Mouse (Mus musculus) intestine, postnatal 0 days (tissue): ENCODE measurements around the gene F3. TPM values are rescaled to one million over a fixed set of nuclear protein-coding genes. Genes with fewer than 3 reads are reported as not detected.

Experiments used
- ATAC-seq: fragments of 200-750 bp; cut with Nextera tagmentation; 2 replicates; pipeline ENCODE4 v1.8.0; 2017; ENCODE audit warnings: mild to moderate bottlenecking, moderate TSS enrichment, moderate library complexity
- H3K27ac ChIP-seq: fragments of 300-500 bp; sonication (generic); 2 replicates; pipeline ENCODE4 v1.5.1; 2014; ENCODE audit warnings: mild to moderate bottlenecking, low read depth, low read length, moderate library complexity
- H3K27me3 ChIP-seq: fragments of 300-500 bp; sonication (generic); replicated peaks from 2 replicates; pipeline ENCODE4 v1.6.1; 2014; ENCODE audit warnings: low read length, mixed read lengths; ENCODE audit not compliant: control insufficient read depth, insufficient read depth
- H3K36me3 ChIP-seq: fragments of 300-500 bp; sonication (generic); 2 replicates; pipeline ENCODE4 v1.6.1; 2014; ENCODE audit warnings: mild to moderate bottlenecking, moderate library complexity; ENCODE audit not compliant: control insufficient read depth, insufficient read depth
- H3K4me1 ChIP-seq: fragments of 300-500 bp; sonication (generic); replicated peaks from 2 replicates; pipeline ENCODE4 v1.6.1; 2014; ENCODE audit warnings: antibody characterized with exemption, low read length, mixed read lengths; ENCODE audit not compliant: control insufficient read depth, insufficient read depth
- H3K4me2 ChIP-seq: fragments of 300-500 bp; sonication (generic); replicated peaks from 2 replicates; pipeline ENCODE4 v1.6.1; 2014; ENCODE audit warnings: low read depth, mild to moderate bottlenecking, moderate library complexity
- H3K4me3 ChIP-seq: fragments of 300-500 bp; sonication (generic); 2 replicates; pipeline ENCODE4 v1.5.1; 2014; ENCODE audit warnings: low read depth, low read length
- H3K9ac ChIP-seq: fragments of 300-500 bp; sonication (generic); 2 replicates; pipeline ENCODE4 v1.6.1; 2014; ENCODE audit warnings: mild to moderate bottlenecking, low read depth, low read length
- H3K9me3 ChIP-seq: fragments of 300-500 bp; sonication (generic); 2 replicates; pipeline ENCODE4 v1.6.1; 2016; ENCODE audit warnings: mixed run types; ENCODE audit not compliant: control insufficient read depth
- CTCF ChIP-seq: sonication (generic); IDR thresholded peaks from 2 replicates; pipeline ENCODE4 v1.5.1; 2016; ENCODE audit warnings: low read depth, mild to moderate bottlenecking, control low read depth, antibody characterized with exemption, moderate library complexity
- WGBS: fragments of 180-500 bp; shearing (Covaris S2); extraction: QIAGEN DNeasy Blood & Tissue Kit; methylation state at CpG from one replicate; pipeline ENCODE4 v1.1.7; 2014; 5-methylcytosine and 5-hydroxymethylcytosine counted together
- polyA plus RNA-seq: library from polyadenylated mRNA; unstranded; fragments of >200 nt; fragmentation: Nextera tagmentation; extraction: Ambion mirVana; gene quantifications from 2 replicates; pipeline ENCODE4 v1.2.1, GENCODE M21; 2015

F3 gene
- polyA plus RNA-seq, 1 experiment from 2014 or later = 20.3 TPM

DNA sequence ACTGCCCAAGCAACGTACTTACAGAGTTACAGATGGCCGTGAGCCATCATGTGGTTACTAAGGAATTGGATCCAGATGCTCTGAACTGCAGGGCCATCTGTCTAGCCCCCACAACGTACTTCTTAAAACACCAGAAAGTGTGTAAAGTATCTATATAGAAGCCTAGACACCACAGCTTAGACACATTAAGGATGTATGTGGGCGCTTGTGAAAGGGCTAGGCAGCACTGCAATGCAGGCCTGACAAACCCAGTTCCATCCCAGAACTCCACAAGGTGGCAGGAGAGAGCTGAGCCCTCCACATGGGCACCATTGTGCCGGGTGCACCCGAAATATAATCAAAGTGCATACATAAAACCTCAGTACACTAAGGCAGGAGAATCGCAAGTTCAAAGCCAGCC is 54.6 kb downstream of the F3 start:
- H3K4me3 ChIP-seq = no peak overlapping the region
- no peak overlapping the region for H3K27ac ChIP-seq
- ATAC-seq = no peak
- H3K9ac ChIP-seq = no peak overlapping the region
- peak; percentile 90 for TF ChIP-seq CTCF
- H3K36me3 ChIP-seq = peaks cover 25% of the 10 kb centered on the region
- no peak overlapping the region for H3K4me2 ChIP-seq
- WGBS = 47% methylated on average over 7 of the region's 7 CpGs
- no peaks in the 10 kb centered on the region for H3K27me3 ChIP-seq
- no peaks in the 10 kb centered on the region for H3K9me3 ChIP-seq
- H3K4me1 ChIP-seq = no peaks in the 10 kb centered on the region

DNA sequence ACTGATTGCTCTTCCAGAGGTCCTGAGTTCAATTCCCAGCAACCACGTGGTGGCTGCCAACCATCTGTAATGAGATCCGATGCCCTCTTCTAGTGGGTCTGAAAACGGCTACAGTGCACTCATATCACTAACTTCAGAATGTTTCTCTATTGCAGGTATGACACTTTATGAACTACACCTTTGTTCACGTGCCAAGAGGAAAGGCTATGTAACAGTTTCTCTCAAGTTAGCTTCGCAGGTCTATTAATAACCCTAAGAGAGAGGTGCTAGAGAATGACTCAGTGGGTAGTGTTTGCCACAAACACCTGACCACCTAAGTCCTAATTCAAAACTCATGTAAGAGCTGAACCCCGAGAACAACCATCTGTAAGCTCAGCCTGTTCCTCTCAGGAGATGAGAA is 59.7 kb downstream of the F3 start:
- Histone ChIP-seq H3K9me3 (no peaks in the 10 kb centered on the region), H3K9ac (no peak overlapping the region), H3K27ac (no peak overlapping the region), H3K4me1 (no peaks in the 10 kb centered on the region), H3K36me3 (peaks cover 20% of the 10 kb centered on the region), H3K4me3 (no peak overlapping the region), H3K27me3 (no peaks in the 10 kb centered on the region), H3K4me2 (no peak overlapping the region)
- TF ChIP-seq CTCF = no peak
- whole genome bisulfite sequencing = 85% methylated on average over 6 of the region's 6 CpGs
- no peak for ATAC-seq

Other genes with a start within 250 kb of the F3 start
- 23.7 and 25.2 TPM in 2 replicates for gene Slc44a3, start 191.1 kb upstream of the F3 start, polyA plus RNA-seq
- not detected in 2 replicates for gene 4930432M17Rik, start 52.8 kb upstream of the F3 start, polyA plus RNA-seq
- gene Abcd3, start 91.8 kb downstream of the F3 start, polyA plus RNA-seq = 46.9 and 53.0 TPM in 2 replicates
- gene Arhgap29, start 229.0 kb downstream of the F3 start, polyA plus RNA-seq = 10.3 and 14.2 TPM in 2 replicates